Mouse (Mus musculus) cerebellum, adult 18-20 months (tissue): ENCODE measurements around the gene Pms1.

Experiments
- DNase-seq, 2 experiments: peaks; one replicate each; pipeline ENCODE4 v3.0.0; 2021

Pms1 gene

DNA sequence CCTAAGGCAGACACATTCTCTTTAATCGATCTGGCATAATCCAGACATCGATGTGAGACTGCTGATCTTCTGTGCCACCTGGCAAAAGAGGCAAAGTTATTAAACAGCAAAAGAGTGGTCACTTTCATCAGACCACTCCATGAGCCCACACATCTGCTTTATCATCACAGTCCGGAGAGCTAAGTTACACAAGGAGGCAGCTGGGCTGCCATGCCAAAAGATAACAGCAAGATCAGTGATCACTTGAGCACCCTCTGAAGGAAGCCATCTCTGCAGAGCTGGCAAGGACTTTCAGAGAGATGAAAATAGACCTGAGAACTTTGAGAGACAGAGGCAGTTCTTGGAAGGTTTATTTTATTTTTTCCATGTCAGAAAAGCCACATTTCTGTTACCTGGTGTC lies 102.3 kb downstream of the Pms1 start:
- no peak for DNase-seq

DNA sequence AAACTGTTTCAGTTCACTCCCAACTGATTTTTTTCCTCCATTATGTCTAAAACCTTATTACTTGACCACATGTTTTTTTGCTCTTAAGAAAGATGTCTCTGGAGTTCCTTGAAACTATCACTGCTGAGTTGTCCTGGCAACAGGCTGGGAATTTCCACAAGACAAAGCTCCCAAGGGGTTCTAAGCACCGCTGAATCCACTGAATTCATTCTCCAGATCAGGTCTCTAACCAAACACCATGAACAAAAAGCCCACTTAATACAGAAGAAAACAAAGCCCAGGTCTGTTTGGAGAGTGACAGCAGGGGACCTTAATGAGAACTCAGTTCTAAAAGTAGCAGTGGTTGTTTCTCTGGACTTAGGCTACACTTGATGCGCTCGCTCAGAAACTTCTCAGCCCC lies 105.6 kb downstream of the Pms1 start:
- DNase-seq = no peak

DNA sequence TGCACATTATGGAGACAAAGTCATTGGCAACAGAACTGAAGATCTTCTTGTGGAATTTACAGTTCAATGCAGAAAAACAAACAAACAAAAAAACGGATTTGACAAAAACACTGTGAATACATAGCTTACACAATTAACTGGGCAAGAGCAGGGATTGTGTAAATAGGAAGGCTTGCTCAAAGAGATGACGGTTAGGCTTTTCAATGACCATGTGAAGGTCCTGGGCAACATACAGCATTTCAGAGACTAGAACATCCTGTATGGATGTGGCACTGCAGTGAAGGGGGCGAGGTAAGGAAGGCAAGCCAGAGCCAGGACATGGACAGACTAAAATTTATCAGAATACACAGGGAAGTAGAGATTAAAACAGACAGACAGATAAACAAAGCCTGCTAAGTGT lies 107.2 kb downstream of the Pms1 start:
- no peak for DNase-seq

DNA sequence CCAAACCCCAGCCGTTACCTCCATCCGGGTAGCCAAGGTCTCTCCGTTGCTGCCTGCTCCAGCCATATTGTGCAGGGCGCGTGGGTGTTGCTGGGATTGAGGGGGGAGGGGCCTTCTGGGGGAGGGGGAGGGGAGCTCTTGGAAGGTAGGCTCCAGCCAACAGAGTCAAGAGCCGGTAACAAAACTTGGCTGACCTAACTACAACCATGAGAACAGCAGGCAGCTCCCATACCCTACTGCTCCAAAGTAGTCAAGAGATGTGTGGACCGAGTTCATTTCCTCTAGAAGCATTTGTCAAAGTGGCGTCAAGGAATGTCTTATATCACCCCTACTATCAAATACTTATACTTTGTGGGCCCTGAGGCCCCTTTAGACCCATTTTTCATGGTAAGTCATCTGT lies 109.3 kb downstream of the Pms1 start, which contains the start of gene 1700019A02Rik:
1700019A02Rik (minus strand) TSS at position 101 of the 400 bp plus-strand sequence.
- no peak for DNase-seq

DNA sequence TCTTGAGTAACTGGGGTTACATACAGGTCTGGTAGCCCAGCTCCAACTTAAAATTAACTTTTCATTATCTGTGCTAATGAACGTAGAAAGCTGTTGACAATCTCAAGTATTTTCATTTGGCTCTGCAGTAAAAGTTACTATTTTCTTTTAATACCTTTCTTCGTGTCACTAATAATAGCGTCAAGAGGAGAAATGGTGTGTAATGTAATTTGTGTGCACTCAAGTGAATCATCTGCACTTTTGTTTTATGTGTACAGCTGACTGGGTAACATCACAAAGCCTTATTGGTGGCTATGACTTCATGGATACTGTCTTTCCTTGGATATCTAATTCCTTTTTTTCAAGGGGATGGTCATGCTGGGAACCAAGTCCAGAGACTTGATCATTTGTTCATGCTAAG lies 110.5 kb downstream of the Pms1 start:
- no peak for DNase-seq

DNA sequence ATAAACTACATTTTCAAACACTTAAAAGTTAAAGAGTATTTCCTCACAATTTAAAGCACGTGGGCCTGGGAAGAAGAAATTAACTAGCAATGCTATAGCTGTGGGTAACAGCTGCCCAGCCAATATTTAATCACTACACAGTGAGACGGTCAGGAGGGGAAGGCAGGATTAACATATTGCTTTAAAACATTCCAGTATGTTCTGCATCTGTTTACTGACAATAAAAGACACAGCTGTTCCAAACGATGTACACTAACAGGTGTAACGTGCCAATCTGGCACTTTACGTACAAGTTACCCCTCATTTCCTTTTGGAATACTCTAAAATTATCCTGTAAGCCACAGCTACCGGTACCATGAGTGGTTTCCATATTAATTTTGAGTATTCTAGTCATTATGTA lies 139.1 kb downstream of the Pms1 start:
- no peak for DNase-seq
